Mouse (Mus musculus) regulatory T cell (primary cell): ENCODE measurements around the gene Esrp2.

Experiments
- in situ Hi-C: fragments of 300-600 bp; cut with MboI, MseI; formaldehyde crosslinking; loops from one replicate; pipeline ENCODE4 v1.15.1; 2025; ENCODE audit warnings: high pct_unique_total_duplicates

The Esrp2 gene

GRCm38 (mm10) chr8:106136156-106137130, at the start of gene Esrp2:
Esrp2 (minus strand) TSS chr8:106136974.
- in situ Hi-C loops, result no loop called here

GRCm38 (mm10) chr8:106186394-106186793, 49.6 kb upstream of the Esrp2 start:
- in situ Hi-C loops, result no loop called here

DNA sequence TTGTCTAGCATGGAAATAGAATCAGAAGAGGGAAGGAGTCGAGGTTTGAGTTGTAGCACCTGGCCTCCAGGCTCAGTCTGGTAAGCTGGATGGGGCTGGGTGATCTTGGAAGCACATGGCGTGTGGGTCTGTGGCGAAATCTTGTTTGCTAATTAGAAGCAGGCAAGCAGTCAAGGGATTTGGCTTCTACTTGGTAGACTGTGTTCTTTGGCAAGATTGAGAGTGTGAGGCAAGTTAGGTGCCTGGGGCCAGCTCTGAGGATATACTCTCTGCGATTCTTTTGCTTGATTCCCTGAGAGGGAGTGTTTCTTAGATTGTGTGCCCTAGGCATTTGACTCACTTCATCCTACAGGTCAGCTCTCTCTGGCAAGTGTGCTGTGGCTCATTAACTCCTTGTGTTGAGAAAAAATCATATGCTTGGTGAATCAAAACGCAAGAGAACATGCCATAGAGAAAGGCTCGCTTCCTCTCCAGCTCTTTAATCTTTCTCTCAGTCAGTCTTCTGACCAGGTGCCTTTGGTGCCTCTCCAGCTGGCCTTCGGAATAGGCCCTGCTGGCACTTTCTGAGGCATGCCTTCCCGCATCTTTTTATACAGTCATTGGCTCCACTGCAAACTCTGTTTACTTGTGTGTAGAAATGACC, 49.0 kb upstream of the Esrp2 start:
- in situ Hi-C loops, result no loop called here

GRCm38 (mm10) chr8:106178428-106178827, 41.7 kb upstream of the Esrp2 start:
- in situ Hi-C loops, result no loop called here

DNA sequence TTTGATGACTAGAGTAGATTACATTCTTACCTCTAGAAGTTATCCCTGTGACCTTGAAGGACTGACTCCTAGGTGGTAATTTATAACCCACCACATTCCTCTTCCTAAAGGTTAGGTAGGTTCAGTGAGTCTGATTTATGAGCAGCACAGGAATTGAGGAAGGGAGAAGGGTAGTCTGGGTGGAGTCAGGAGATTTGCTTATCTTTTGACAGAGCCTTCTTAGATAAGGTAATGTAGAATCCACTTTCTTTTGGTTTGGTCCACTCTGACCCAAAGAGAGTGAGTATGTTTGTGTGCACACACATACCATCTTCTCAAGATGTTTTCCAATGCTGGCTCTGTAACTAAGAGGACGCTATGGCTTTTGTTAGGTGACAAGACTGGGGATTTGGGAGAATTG, 40.8 kb upstream of the Esrp2 start:
- in situ Hi-C loops, result no loop called here

DNA sequence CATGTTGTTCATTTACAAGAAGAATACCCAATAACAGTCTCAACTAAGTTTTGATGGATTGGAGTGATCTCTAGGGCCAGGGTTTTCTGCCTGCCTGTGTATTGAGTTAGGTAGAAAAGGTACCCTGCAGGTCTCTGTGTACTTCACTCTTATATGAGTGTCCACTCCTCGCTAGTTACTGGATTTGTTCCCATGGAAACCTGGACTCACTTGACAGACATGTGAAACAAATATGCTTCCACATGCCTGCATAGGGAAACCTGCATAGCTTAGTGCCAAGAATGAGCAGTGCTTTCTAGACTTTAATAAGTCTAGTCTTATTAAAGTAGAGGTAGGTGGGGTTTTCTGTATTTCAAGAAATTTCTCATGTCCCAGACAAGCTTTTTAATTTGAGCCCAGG, 40.1 kb upstream of the Esrp2 start:
- in situ Hi-C loops, result no loop called here

GRCm38 (mm10) chr8:106173566-106173965, 36.8 kb upstream of the Esrp2 start:
- in situ Hi-C loops, result no loop called here

- in situ Hi-C loops, result loop anchor here (5.0 kb wide), 2 partner anchors 42 to 242 kb away; partner anchors contain the start of genes Prmt7 and Slc7a6os
These were observed 33.2 kb upstream of the Esrp2 start for GRCm38 (mm10) chr8:106169934-106170480.

GRCm38 (mm10) chr8:106169017-106169933, 32.5 kb upstream of the Esrp2 start:
- in situ Hi-C loops, result loop anchor here (5.0 kb wide), 2 partner anchors 43 to 243 kb away; partner anchors contain the start of genes Prmt7 and Slc7a6os

- in situ Hi-C loops, result loop anchor here (5.0 kb wide), 2 partner anchors 44 to 244 kb away; partner anchors contain the start of genes Prmt7 and Slc7a6os
These were observed 31.7 kb upstream of the Esrp2 start, which contains the start of gene Slc7a6 for GRCm38 (mm10) chr8:106168356-106169016. Slc7a6 (plus strand) TSS chr8:106168857.

GRCm38 (mm10) chr8:106165460-106165859, 28.7 kb upstream of the Esrp2 start:
- in situ Hi-C loops, result loop anchor here (5.0 kb wide), 2 partner anchors 47 to 247 kb away; partner anchors contain the start of genes Prmt7 and Slc7a6os

- in situ Hi-C loops, result no loop called here
These were observed 26.5 kb upstream of the Esrp2 start for GRCm38 (mm10) chr8:106163251-106163650.

GRCm38 (mm10) chr8:106159876-106160275, 23.1 kb upstream of the Esrp2 start:
- in situ Hi-C loops, result no loop called here

DNA sequence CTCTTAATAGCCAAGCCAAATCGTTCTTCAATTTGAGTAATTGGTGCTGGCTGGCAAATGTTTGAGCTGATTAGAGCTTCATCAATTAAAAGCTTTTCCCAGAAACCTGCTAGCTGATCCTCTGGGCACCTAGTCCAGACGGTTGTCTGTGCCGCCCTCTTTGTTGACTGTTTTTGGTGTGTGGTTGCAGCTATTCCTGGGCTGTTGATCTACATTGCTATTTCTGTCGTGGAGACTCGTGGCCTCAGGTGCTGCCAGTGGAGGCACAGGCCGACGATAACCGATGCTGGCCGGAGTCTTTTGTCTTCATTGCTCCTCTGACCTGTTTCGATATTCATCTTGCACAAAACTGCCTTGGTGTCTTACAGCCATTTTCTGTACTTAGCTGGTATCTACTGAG, 21.6 kb upstream of the Esrp2 start:
- in situ Hi-C loops, result no loop called here

DNA sequence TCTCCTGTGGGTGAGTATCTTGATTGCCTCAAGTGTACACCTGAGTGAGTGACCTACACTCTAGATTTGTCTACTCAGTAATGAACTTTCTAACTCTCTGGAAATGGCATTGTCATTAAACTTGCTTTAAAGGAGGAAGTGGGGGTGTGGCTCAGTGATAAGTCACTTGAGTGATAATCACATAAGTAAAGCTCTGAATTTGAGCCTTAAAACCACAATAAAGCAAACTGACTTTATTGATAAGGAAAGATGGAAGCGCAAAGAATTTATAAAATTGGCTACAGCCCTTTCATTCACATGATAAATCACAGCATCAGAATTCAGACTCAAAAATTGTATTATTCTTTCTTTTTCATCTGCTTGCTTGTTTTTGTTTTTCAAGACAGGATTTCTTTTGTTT, 20.6 kb upstream of the Esrp2 start:
- in situ Hi-C loops, result no loop called here

GRCm38 (mm10) chr8:106152876-106153275, 16.1 kb upstream of the Esrp2 start:
- in situ Hi-C loops, result no loop called here

DNA sequence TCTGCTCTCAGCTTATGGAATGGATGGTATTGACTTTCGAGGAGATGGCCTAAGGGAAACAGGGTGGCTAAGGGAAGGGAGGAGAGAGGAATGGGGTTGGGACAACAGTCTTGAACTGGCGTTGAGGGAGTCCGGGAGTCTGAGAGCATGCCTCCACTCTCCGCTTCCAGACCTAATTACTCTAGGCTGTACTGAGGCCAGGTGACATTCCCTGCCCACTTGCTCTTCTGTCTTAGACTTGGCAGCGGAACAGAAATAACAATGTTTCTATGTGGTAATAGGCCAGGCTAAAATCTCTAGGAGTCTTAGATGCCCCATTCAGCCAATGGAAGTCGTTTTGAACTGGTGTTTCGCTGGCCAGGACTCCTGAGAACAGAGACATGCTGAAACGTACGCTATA, 14.3 kb upstream of the Esrp2 start:
- in situ Hi-C loops, result no loop called here

- in situ Hi-C loops, result no loop called here
These were observed 13.9 kb upstream of the Esrp2 start for GRCm38 (mm10) chr8:106150653-106151000.

DNA sequence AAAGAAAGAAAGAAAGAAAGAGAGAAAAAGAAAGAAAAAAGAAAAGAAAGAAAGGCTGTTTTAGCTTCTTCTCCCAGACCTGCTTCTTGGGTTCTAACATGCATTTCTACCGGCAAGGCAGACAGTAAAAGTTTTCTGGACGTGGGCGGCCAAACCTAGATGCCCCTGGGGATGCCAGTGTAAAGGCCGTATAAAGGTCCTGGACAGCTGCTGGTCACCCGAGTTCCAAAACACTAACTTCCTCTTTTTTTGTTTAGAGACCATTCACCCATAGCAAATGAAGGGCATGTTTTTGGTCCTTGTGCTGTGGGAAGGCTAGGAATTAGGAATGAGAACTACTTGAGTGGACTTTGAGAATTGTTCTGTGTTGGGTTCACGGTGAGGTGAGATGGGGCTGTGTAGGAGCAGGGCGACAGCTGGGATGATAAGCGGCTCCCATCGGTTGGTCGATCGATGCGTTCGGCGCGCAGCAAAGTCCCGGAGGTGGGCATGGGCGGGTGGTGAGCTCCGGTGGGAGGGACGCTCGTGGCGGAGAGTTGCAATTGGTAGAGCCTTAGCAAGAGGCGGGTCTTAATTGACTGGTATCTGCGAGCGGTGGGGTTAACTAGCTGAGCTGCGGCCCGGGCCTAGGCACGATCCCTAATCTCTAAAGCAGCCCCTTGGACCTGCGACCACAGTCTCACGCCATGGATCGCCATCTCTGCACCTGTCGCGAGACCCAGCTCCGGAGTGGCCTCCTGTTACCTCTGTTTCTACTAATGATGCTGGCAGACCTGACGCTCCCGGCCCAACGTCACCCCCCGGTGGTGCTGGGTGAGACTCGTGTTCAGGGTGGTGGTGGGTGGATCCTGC, 13.3 kb upstream of the Esrp2 start, which contains the start of gene Pla2g15:
TSS of gene Pla2g15 (plus strand) at position 599 of the 852 bp plus-strand sequence.
- in situ Hi-C loops, result no loop called here
